Mouse (Mus musculus): ENCODE measurements around the gene Tfam.

DNA sequence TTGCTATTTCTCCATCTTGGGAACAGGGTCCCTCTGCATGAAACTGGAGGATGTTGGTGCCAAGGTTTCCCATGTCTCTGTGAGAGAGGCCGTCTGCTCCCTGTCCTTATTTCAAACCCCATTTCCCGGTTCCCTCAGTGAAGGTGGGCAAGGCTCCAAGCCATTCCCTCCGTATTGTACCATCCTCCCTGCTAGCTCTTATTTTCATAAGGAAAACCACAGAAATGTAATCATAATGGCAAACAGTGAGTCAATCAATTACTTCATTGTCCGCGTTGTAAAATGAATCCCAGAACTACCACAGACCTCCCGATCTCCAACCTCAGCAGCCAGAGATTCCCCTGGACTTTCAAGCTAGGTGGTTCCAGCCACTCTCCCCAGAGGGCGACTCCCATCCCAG lies 53.0 kb downstream of the Tfam start:
- TF ChIP-seq EP300 (IDR thresholded peaks at IDR 0.05; ENCODE audit: low read depth) (no peak), CTCF (IDR thresholded peaks at IDR 0.05; ENCODE audit: low read depth) (no peak)
